Mouse (Mus musculus) forebrain, postnatal 0 days (tissue): ENCODE results near the gene Usp40. TPM values are rescaled to one million over a fixed set of nuclear protein-coding genes. Genes with fewer than 3 reads are reported as not detected.

ENCODE experiments used
- ATAC-seq: fragments of 200-750 bp; cut with Nextera tagmentation; 2 replicates; pipeline ENCODE4 v1.8.0; 2017; ENCODE audit warnings: mild to moderate bottlenecking, moderate library complexity
- DNase-seq: peaks from one replicate; pipeline ENCODE4 v3.0.0-alpha.2; 2015
- H3K27ac ChIP-seq: fragments of 300-500 bp; sonication (generic); 2 replicates; pipeline ENCODE4 v1.5.1; 2014; ENCODE audit warnings: low read depth, mild to moderate bottlenecking, antibody characterized with exemption, low read length, moderate library complexity, mixed read lengths
- H3K27me3 ChIP-seq: fragments of 300-500 bp; sonication (generic); 2 replicates; pipeline ENCODE4 v1.6.1; 2014; ENCODE audit warnings: mild to moderate bottlenecking, low read length, mixed read lengths; ENCODE audit not compliant: insufficient read depth
- H3K36me3 ChIP-seq: fragments of 300-500 bp; sonication (generic); 2 replicates; pipeline ENCODE4 v1.6.1; 2014; ENCODE audit warnings: mild to moderate bottlenecking, moderate library complexity; ENCODE audit not compliant: insufficient read depth
- H3K4me1 ChIP-seq: fragments of 300-500 bp; sonication (generic); 2 replicates; pipeline ENCODE4 v1.6.1; 2014; ENCODE audit warnings: antibody characterized with exemption; ENCODE audit not compliant: insufficient read depth
- H3K4me2 ChIP-seq: fragments of 300-500 bp; sonication (generic); 2 replicates; pipeline ENCODE4 v1.6.1; 2014; ENCODE audit warnings: low read depth, mild to moderate bottlenecking, moderate library complexity
- H3K4me3 ChIP-seq: fragments of 300-500 bp; sonication (generic); 2 replicates; pipeline ENCODE4 v1.5.1; 2014; ENCODE audit warnings: low read depth, low read length, mixed read lengths
- H3K9ac ChIP-seq: fragments of 300-500 bp; sonication (generic); 2 replicates; pipeline ENCODE4 v1.6.1; 2014; ENCODE audit warnings: mild to moderate bottlenecking
- H3K9me3 ChIP-seq: fragments of 300-500 bp; sonication (generic); 2 replicates; pipeline ENCODE4 v1.6.1; 2016; ENCODE audit warnings: low read length
- CTCF ChIP-seq: sonication (generic); IDR thresholded peaks from 2 replicates; pipeline ENCODE4 v1.5.1; 2016; ENCODE audit warnings: antibody characterized with exemption, control low read depth, low read depth
- WGBS: fragments of 180-500 bp; shearing (Covaris S2); extraction: QIAGEN DNeasy Blood & Tissue Kit; methylation state at CpG from one replicate; pipeline ENCODE4 v1.1.7; 2014; 5-methylcytosine and 5-hydroxymethylcytosine counted together
- polyA plus RNA-seq: library from polyadenylated mRNA; unstranded; fragments of >200 nt; fragmentation: Nextera tagmentation; extraction: Ambion mirVana; gene quantifications from 2 replicates; pipeline ENCODE4 v1.2.1, GENCODE M21; 2015
- total RNA-seq: library from RNA; depleted of rRNA; stranded (reverse); fragments of >200 nt; gene quantifications from 2 replicates; pipeline ENCODE4 v1.2.3, GENCODE M21; 2014

Usp40 gene
- total and polyA plus RNA-seq, 2 experiments from 2014 or later: 8.0 to 19.0 TPM

DNA sequence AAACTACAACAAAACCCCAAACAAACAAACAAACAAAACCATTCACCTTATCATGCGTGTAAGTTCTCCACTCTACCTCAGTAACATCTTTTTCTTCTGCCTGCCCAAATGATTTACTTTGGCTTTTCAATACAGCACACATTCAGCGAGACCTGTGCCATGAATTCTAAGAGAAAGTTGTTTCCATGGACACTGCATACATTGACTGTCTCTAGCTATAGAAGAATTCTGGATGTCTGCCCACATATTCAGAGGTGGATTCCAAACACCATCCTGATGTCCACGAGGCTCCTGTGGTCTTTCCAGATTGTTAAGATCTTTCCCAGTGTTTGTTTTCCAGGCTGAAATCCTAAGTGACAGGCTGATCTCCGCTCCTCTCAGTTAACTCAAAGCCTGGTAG is 26.1 kb downstream of the Usp40 start:
- Histone ChIP-seq H3K4me2 (no peak overlapping the region), H3K36me3 (peaks cover 62% of the 10 kb centered on the region), H3K27me3 (no peaks in the 10 kb centered on the region), H3K4me3 (no peak overlapping the region), H3K27ac (no peak overlapping the region), H3K9ac (no peak overlapping the region), H3K4me1 (no peaks in the 10 kb centered on the region), H3K9me3 (no peaks in the 10 kb centered on the region)
- DNase-seq: peak; percentile 5
- TF ChIP-seq CTCF: no peak
- ATAC-seq: no peak
- 52% methylated on average over 4 of the region's 4 CpGs for WGBS

DNA sequence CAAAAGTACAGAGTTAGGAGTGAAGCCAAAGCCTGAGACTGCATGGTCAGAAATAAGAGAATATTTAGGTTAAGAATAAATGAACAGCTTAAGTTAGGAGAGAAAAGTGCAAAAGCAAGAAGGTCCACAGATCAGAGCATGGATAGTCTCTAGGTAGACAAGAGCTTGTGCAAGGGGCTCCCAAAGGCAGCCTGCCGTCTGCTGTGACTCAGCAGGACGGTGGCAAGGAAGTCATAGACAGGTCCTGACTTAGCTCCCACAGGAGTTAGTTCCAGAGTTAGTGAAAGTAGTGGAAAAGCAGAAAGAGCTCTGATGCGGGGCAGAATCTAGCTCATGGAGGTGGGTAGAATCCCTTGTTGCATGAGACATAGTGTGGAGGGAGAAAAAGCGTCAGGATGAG is 38.0 kb downstream of the Usp40 start:
- H3K4me2 ChIP-seq: no peak overlapping the region
- peaks cover 59% of the 10 kb centered on the region for H3K36me3 ChIP-seq
- no peak overlapping the region for H3K4me3 ChIP-seq
- H3K9ac ChIP-seq: no peak overlapping the region
- no peaks in the 10 kb centered on the region for H3K9me3 ChIP-seq
- no peaks in the 10 kb centered on the region for H3K27me3 ChIP-seq
- TF ChIP-seq CTCF: no peak
- ATAC-seq (no peak), DNase-seq (no peak)
- WGBS: 89% methylated on average over 4 of the region's 4 CpGs
- no peak overlapping the region for H3K27ac ChIP-seq
- no peaks in the 10 kb centered on the region for H3K4me1 ChIP-seq

GRCm38 (mm10) chr1:87961459-87962167 is 46.7 kb downstream of the Usp40 start:
- DNase-seq (no peak), ATAC-seq (no peak)
- H3K4me2 ChIP-seq: no peak overlapping the region
- 87% methylated on average over 2 of the region's 2 CpGs for WGBS
- no peaks in the 10 kb centered on the region for H3K4me1 ChIP-seq
- no peak for TF ChIP-seq CTCF
- no peak overlapping the region for H3K27ac ChIP-seq
- no peaks in the 10 kb centered on the region for H3K27me3 ChIP-seq
- no peak overlapping the region for H3K4me3 ChIP-seq
- no peak overlapping the region for H3K9ac ChIP-seq
- peaks cover 66% of the 10 kb centered on the region for H3K36me3 ChIP-seq
- no peaks in the 10 kb centered on the region for H3K9me3 ChIP-seq

GRCm38 (mm10) chr1:87960752-87961151 is 47.6 kb downstream of the Usp40 start:
- no peak for ATAC-seq
- Histone ChIP-seq H3K27ac (no peak overlapping the region), H3K27me3 (no peaks in the 10 kb centered on the region), H3K4me1 (no peaks in the 10 kb centered on the region), H3K4me3 (no peak overlapping the region), H3K36me3 (peaks cover 68% of the 10 kb centered on the region), H3K9me3 (no peaks in the 10 kb centered on the region), H3K4me2 (no peak overlapping the region), H3K9ac (no peak overlapping the region)
- no peak for DNase-seq
- 90% methylated on average over 4 of the region's 4 CpGs for WGBS
- TF ChIP-seq CTCF: no peak

DNA sequence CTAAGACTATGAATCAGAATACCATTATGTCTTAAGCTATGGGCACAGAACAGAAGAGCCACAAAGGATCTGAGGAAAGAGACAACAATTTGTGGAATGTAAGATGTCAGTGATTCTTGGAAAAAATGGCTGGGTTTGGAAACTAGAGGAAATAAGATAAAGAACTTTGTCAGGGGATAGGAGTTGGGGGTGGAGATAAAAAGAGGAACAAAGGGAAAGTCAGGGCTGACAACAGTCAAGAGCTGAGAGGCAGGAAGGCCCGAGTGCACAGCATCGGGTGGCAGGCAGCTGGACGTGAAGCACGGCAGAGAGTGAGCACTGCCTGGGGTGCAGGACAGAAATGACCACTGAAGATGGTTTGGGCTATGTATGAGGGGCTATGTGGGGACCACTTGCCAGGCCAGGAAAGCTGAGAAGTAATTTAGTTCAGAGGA is 48.3 kb downstream of the Usp40 start:
- H3K4me2 ChIP-seq: no peak overlapping the region
- H3K27me3 ChIP-seq: no peaks in the 10 kb centered on the region
- no peaks in the 10 kb centered on the region for H3K4me1 ChIP-seq
- TF ChIP-seq CTCF: no peak
- no peak overlapping the region for H3K27ac ChIP-seq
- no peaks in the 10 kb centered on the region for H3K9me3 ChIP-seq
- 55% methylated on average over 4 of the region's 4 CpGs for WGBS
- ATAC-seq: no peak
- no peak for DNase-seq
- H3K36me3 ChIP-seq: peaks cover 74% of the 10 kb centered on the region
- no peak overlapping the region for H3K4me3 ChIP-seq
- no peak overlapping the region for H3K9ac ChIP-seq

- Histone ChIP-seq H3K4me2 (no peak overlapping the region), H3K9ac (no peak overlapping the region), H3K27me3 (no peaks in the 10 kb centered on the region), H3K27ac (no peak overlapping the region), H3K4me1 (no peaks in the 10 kb centered on the region), H3K4me3 (no peak overlapping the region), H3K36me3 (peaks cover 76% of the 10 kb centered on the region), H3K9me3 (no peaks in the 10 kb centered on the region)
- WGBS: 85% methylated on average over 4 of the region's 4 CpGs
- ATAC-seq (no peak), DNase-seq (no peak)
- no peak for TF ChIP-seq CTCF
These were observed 48.8 kb downstream of the Usp40 start for GRCm38 (mm10) chr1:87959532-87959931.

GRCm38 (mm10) chr1:87958931-87959330 is 49.4 kb downstream of the Usp40 start:
- H3K4me1 ChIP-seq: no peaks in the 10 kb centered on the region
- no peak for TF ChIP-seq CTCF
- H3K4me3 ChIP-seq: no peak overlapping the region
- no peak for DNase-seq
- 98% methylated on average over 1 of the region's 1 CpGs for WGBS
- no peak overlapping the region for H3K4me2 ChIP-seq
- no peak overlapping the region for H3K9ac ChIP-seq
- no peaks in the 10 kb centered on the region for H3K27me3 ChIP-seq
- no peak for ATAC-seq
- H3K36me3 ChIP-seq: peaks cover 74% of the 10 kb centered on the region
- no peak overlapping the region for H3K27ac ChIP-seq
- H3K9me3 ChIP-seq: no peaks in the 10 kb centered on the region
